Mouse (Mus musculus) liver, postnatal 0 days (tissue): ENCODE results near the gene Bnip2.

ENCODE experiments used
- CTCF ChIP-seq: sonication (generic); IDR thresholded peaks from 2 replicates; pipeline ENCODE4 v1.5.1; 2016; ENCODE audit warnings: antibody characterized with exemption, low read depth
- EP300 ChIP-seq: IDR thresholded peaks from 2 replicates; pipeline ENCODE4 v1.6.1; 2016; ENCODE audit warnings: antibody characterized with exemption, low read depth, mild to moderate bottlenecking

- no peak for TF ChIP-seq CTCF
- TF ChIP-seq EP300, result no peak
Observed at GRCm38 (mm10) chr9:69994547-69994946, 5.3 kb downstream of the Bnip2 start.
